Mouse (Mus musculus): ENCODE results near the gene Gm17651. TPM values are rescaled to one million over a fixed set of nuclear protein-coding genes. Genes with fewer than 3 reads are reported as not detected.

Gene Gm17651
- total RNA-seq, 2 experiments from 2014 or later: not detected

- intact Hi-C loops (cut with DNase I): loop anchor here (10.0 kb wide), 1 partner anchor 193 kb away; no protein-coding TSS in a partner anchor
- DNase-seq: peak; percentile 64
These were observed 7.0 kb upstream of the Gm17651 start for GRCm38 (mm10) chr3:97681321-97682158.

GRCm38 (mm10) chr3:97680631-97681320 lies 6.3 kb upstream of the Gm17651 start:
- intact Hi-C loops (cut with DNase I): loop anchor here (10.0 kb wide), 1 partner anchor 194 kb away; no protein-coding TSS in a partner anchor
- DNase-seq: peak; percentile 73

- intact Hi-C loops (cut with DNase I): no loop called here
- DNase-seq: no peak
These were observed 3.9 kb upstream of the Gm17651 start for GRCm38 (mm10) chr3:97678416-97678815.

- no peak for DNase-seq
- intact Hi-C loops (cut with DNase I): no loop called here
These were observed 1.6 kb upstream of the Gm17651 start for GRCm38 (mm10) chr3:97676126-97676525.

- intact Hi-C loops (cut with DNase I): no loop called here
- DNase-seq: no peak
These were observed 7.3 kb downstream of the Gm17651 start for GRCm38 (mm10) chr3:97667093-97667675.

GRCm38 (mm10) chr3:97666154-97666553 lies 8.3 kb downstream of the Gm17651 start:
- DNase-seq: no peak
- intact Hi-C loops (cut with DNase I): no loop called here

GRCm38 (mm10) chr3:97665525-97665924 lies 9.0 kb downstream of the Gm17651 start:
- DNase-seq: no peak
- intact Hi-C loops (cut with DNase I): no loop called here

- intact Hi-C loops (cut with DNase I): no loop called here
- DNase-seq: no peak
These were observed 13.3 kb downstream of the Gm17651 start for GRCm38 (mm10) chr3:97661206-97661605.

- DNase-seq: no peak
These were observed 14.7 kb downstream of the Gm17651 start for GRCm38 (mm10) chr3:97659746-97660145.

GRCm38 (mm10) chr3:97658426-97659193 lies 15.9 kb downstream of the Gm17651 start:
- no peak for DNase-seq
- intact Hi-C loops (cut with DNase I): loop anchor here (5.0 kb wide), 1 partner anchor 51 kb away; no protein-coding TSS in a partner anchor

More at GRCm38 (mm10) chr3:97659746-97660145, 14.7 kb downstream of the Gm17651 start:
- intact Hi-C loops (cut with DNase I): loop anchor here (5.0 kb wide), 1 partner anchor 52 kb away; no protein-coding TSS in a partner anchor

GRCm38 (mm10) chr3:97657655-97658411 lies 16.7 kb downstream of the Gm17651 start, which contains the start of gene Prkab2:
TSS of gene Prkab2 (plus strand) at chr3:97658193.
- DNase-seq: peak; percentile 100
- intact Hi-C loops (cut with DNase I): loop anchor here (5.0 kb wide), 1 partner anchor 51 kb away; no protein-coding TSS in a partner anchor

GRCm38 (mm10) chr3:97654901-97655300 lies 19.6 kb downstream of the Gm17651 start:
- peak; percentile 20 for DNase-seq
- intact Hi-C loops (cut with DNase I): loop anchor here (5.0 kb wide), 1 partner anchor 48 kb away; no protein-coding TSS in a partner anchor

GRCm38 (mm10) chr3:97653781-97654180 lies 20.7 kb downstream of the Gm17651 start:
- intact Hi-C loops (cut with DNase I): no loop called here
- no peak for DNase-seq

GRCm38 (mm10) chr3:97651604-97652003 lies 22.9 kb downstream of the Gm17651 start:
- DNase-seq: no peak
- intact Hi-C loops (cut with DNase I): no loop called here

GRCm38 (mm10) chr3:97649469-97649868 lies 25.0 kb downstream of the Gm17651 start:
- intact Hi-C loops (cut with DNase I): no loop called here
- no peak for DNase-seq

GRCm38 (mm10) chr3:97649022-97649421 lies 25.5 kb downstream of the Gm17651 start:
- intact Hi-C loops (cut with DNase I): no loop called here
- DNase-seq: no peak

- intact Hi-C loops (cut with DNase I): no loop called here
- DNase-seq: no peak
These were observed 26.0 kb downstream of the Gm17651 start for GRCm38 (mm10) chr3:97648518-97648917.

GRCm38 (mm10) chr3:97642001-97642400 lies 32.5 kb downstream of the Gm17651 start:
- intact Hi-C loops (cut with DNase I): no loop called here

GRCm38 (mm10) chr3:97641396-97641795 lies 33.1 kb downstream of the Gm17651 start:
- intact Hi-C loops (cut with DNase I): no loop called here
- no peak for DNase-seq

More at GRCm38 (mm10) chr3:97642001-97642400, 32.5 kb downstream of the Gm17651 start:
- DNase-seq: no peak

Data from left cerebral cortex, postnatal 4 days (tissue).